Mouse (Mus musculus) erythroblast, adult 5-6 weeks (primary cell): Measurements from ENCODE around the gene Knop1. TPM values are rescaled to one million over a fixed set of nuclear protein-coding genes. Genes with fewer than 3 reads are reported as not detected.

ENCODE experiments used
- ATAC-seq: replicated peaks from 2 replicates; pipeline ENCODE4 v1.8.0; 2016; ENCODE audit warnings: moderate number of reproducible peaks, mild to moderate bottlenecking, moderate TSS enrichment, inconsistent platforms; ENCODE audit not compliant: poor library complexity, low FRiP score, severe bottlenecking
- total RNA-seq, 2 experiments: library from RNA; stranded (forward) in 1 of 2; stranded (reverse) in 1 of 2; fragments of 150-400 nt in 1 of 2; fragments of 200-764, 138-1000 nt in 1 of 2; gene quantifications; 2 replicates each; pipeline versions ENCODE4 v1.2.3 to v1.2.4; 2015 to 2017; ENCODE audit warnings: low replicate concordance in 2 of 2

The Knop1 gene
- 5.2 and 9.0 TPM in 2 replicates for total RNA-seq (2015; ENCODE audit: low replicate concordance)
- total RNA-seq (2017; ENCODE audit: low replicate concordance) = 7.2 and 7.4 TPM in 2 replicates

DNA sequence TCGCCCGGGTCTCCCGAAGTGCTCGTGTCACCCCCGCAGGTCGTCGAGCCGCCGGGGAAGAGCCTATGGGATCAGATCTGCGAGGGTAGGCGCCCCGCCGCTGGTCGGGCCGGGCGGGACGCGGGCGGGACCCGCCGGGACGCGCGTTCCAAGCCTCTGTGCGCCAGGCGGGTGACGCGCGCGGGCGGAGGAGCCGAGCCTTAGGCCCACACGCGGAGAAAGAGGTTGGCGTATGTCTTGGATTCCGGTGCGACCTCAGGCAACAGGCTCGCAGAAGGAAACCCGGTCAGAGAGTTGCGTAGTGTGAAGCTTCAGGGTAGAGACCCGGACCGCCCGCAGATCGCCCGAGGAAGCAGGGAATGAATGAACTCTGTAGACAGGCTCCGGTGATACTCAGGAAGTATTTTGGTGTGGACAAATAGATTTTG, at the start of gene Knop1:
Gene Knop1 (minus strand): TSS at position 378 of the 428 bp plus-strand sequence.
- ATAC-seq = peak; percentile 15; the same call in 1 of the 2 replicates

GRCm38 (mm10) chr7:118904530-118904929, 48.5 kb upstream of the Knop1 start:
- ATAC-seq = no peak

DNA sequence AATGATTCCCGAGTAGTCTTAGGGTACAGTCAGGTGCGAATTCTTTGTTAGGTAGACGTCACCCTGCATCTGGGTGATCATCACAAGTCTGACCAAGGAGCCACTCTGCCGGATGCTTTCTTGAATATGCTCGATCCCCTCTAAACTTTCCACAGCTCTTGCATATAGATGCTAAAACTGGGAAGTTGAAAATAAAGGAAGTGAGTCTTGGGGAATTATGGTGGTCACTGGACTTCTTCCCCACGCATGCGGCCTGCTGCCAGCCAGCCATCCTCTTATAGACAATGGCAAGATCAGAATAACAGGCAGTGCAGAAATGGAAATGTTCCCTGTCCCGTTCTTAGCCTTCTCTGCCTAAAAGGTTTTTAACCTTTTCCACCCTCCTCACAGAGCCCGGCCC, 47.8 kb upstream of the Knop1 start:
- no peak for ATAC-seq

GRCm38 (mm10) chr7:118902944-118903343, 46.9 kb upstream of the Knop1 start:
- no peak for ATAC-seq

DNA sequence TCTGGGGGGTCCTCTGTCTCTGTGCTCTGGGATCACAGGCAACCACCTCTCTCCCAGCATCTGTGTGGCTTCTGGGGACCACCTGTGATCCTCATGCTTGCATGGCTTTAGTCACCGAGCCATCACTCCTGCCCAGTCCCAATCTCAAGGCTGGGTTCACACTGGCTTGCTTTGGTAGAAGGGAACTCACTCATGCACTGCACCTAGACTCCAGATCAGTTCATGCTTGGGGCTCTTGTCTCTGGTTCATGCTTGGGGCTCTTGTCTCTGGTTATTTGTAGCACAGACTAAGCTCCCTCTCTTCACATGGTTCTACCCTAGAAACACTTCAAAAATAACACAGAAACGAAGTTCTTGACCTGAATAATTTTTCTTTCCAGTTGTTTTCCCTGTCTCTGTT, 44.0 kb upstream of the Knop1 start:
- ATAC-seq = no peak

GRCm38 (mm10) chr7:118898063-118898462, 42.0 kb upstream of the Knop1 start:
- ATAC-seq = no peak

DNA sequence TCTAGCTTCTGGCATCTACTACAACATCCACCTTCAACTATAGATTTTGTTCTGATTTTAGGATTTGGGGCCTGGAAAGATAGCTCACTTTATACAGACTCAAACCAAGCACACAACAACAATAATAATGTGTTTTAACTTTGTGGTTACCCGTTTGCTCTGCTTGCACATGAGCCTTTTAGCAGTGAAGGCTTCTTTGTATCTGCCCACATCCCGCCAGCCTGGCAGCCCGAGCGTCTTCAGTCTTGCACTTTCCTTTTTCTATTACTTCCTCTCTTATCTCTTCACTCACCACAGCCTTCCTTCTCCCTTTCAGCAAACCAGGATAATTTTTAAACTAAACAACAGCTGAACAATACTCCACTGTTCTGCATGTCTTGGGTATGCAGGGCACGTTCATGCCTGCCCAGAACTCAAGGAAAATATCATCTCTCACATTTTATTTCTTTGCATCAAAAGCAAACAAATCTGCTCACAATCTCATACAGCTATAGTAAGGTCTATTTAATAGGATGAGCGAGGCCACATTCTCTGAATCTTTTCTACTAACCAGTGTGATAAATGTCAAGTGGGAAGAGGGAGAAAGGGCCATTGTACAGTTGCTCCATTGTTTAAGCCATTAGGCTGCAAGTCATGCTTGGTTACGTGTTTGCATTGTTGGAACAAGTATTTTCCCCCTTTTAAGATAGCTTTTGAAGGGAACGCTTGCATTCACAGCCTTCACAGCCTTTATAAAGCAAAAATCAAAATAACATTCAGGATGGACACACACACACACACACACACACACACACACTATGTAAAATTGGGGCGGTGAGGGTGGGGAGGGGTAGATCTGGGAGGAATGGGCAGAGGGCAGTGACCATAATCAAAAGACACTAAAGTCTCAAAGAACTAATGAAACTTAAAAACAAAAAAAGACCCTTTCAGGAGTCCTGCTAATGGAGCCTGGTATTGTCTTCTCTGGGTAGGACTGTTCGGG, 39.7 kb upstream of the Knop1 start:
- no peak for ATAC-seq

- no peak for ATAC-seq
Measured at GRCm38 (mm10) chr7:118889046-118889680, 33.1 kb upstream of the Knop1 start.

GRCm38 (mm10) chr7:118887303-118888055, 31.4 kb upstream of the Knop1 start:
- ATAC-seq = no peak

- ATAC-seq = no peak
Measured at GRCm38 (mm10) chr7:118884969-118885368, 28.9 kb upstream of the Knop1 start.

- ATAC-seq = no peak
Measured at GRCm38 (mm10) chr7:118883957-118884356, 27.9 kb upstream of the Knop1 start.

DNA sequence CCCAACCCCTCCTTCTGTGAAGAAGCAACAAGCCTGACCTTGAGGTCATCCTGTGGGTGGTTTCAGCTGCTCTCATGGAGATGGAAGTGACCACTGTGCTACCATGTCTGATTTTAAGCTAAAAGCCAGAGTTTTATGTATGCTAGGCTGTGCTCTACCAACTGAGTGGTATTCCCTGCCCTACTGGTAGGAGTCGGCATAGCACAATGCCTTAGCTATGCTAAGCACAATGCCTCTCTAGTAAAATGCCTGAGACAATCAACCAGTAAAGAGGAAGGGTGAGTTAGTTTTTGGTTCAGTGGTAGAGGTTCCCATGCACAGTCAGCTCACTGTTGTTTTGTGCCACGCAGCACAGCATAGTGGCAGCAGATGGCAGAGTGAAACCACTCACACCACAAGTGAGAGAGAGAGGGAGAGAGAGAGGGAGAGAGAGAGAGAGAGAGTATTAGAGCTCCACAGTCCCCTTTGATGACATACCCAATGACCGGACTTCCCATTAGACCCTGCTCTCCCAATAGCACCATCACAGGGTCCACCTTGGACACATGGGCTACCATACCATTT, 23.5 kb upstream of the Knop1 start:
- no peak for ATAC-seq

DNA sequence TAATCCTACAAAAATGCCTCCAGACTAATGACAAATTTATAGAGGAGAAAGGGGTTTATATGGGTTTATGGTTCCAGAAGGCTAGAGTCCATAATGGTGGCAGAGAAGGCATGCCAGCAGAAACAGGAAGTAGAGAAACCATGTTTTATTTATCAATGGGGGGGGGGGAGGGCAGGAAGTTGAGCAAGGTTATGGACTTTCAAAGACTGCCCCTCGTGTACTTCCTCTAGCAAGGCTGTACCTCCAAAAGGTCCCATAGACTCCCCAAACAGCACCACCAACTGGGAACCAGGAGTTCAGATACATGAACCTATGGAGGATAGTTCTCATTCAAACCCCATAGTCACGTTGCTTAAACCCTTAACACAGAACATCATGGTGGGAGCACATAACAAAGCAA, 9.3 kb upstream of the Knop1 start:
- ATAC-seq = no peak

- ATAC-seq = no peak
Measured at GRCm38 (mm10) chr7:118858640-118859039, 2.6 kb upstream of the Knop1 start.

DNA sequence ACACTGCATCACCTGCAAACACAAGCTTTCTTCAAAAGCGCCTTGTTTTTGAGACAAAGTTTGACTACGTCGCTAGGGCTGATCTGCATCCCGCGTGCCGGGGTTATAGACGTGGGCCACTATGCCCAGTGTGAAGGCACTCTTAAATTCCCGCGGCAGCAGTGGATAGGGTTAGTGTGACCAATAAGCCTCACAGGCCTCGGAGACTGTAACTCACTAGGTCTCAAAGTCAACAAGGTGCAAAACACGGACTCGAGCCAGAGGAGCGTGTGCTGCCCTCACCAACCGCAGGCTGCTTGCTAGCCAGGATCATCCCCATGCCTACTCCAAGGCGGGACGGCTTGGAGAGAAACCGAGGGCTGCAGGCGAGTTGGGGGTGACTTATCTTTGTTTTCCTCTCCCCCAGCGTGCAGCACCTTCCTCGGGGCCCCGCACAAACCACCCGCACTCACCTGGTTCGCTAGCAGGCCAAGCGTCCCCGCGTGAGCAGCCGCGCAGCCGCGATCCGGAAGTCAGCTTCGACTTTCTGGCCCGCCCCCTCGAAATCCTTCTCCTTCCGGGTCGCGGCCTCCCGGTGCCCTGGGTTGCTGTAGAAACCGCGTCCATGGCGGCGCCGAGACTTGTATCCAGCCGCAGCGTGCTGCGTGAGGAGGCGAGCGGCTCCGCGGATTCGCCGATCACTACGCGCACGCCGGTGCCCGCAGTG, 730 bp downstream of the Knop1 start, which contains the start of gene Iqck:
Gene Iqck (plus strand): TSS at position 582 of the 706 bp plus-strand sequence.
- peak; percentile 94 for ATAC-seq

- ATAC-seq = 0 out of 2 replicates have a peak, but pooled peaks have one; percentile 23
Measured at GRCm38 (mm10) chr7:118854606-118855005, 1.4 kb downstream of the Knop1 start.

DNA sequence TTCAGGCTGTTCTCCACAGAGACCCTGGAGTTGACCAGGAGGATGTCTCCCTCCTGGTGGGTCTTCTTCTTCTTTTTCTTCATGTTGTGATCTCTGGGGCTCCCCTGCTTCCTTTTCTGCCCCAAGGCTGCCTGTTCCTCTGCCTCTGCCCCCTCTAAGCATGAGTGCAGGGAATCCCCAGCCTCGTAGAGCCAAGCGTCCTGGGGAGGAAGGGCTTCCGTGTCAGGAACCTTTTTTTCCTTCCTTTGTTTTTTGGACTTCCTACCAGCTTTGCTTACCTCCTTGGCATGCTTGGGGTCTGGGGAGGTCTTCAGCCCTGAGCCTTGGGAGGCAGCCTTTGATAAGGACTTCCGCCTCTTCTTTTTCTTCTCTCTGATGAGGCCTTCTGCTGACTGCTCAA, 3.4 kb downstream of the Knop1 start:
- ATAC-seq = no peak

- no peak for ATAC-seq
Measured at GRCm38 (mm10) chr7:118851571-118851970, 4.5 kb downstream of the Knop1 start.

- no peak for ATAC-seq
Measured at GRCm38 (mm10) chr7:118850676-118851290, 5.3 kb downstream of the Knop1 start.
